Mouse (Mus musculus) ES-Bruce4 (cell line): ENCODE measurements around the gene Rcan1. TPM values are rescaled to one million over a fixed set of nuclear protein-coding genes. Genes with fewer than 3 reads are reported as not detected.

Experiments
- H3K27ac ChIP-seq: 2 replicates; pipeline ENCODE4 v1.5.1; 2012; ENCODE audit warnings: low read length, inconsistent platforms; ENCODE audit not compliant: insufficient read depth
- H3K27me3 ChIP-seq: 2 replicates; pipeline ENCODE4 v1.6.1; 2012; ENCODE audit warnings: mild to moderate bottlenecking, low read length, inconsistent platforms; ENCODE audit not compliant: control insufficient read depth, poor library complexity, insufficient read depth, severe bottlenecking
- H3K36me3 ChIP-seq: 2 replicates; pipeline ENCODE4 v1.6.1; 2012; ENCODE audit warnings: inconsistent platforms, mild to moderate bottlenecking, low read length, moderate library complexity; ENCODE audit not compliant: control insufficient read depth, poor library complexity, insufficient read depth, severe bottlenecking
- H3K4me1 ChIP-seq: one replicate; pipeline ENCODE4 v1.8.1; 2011; ENCODE audit warnings: low read length; ENCODE audit not compliant: control insufficient read depth, insufficient read depth
- H3K4me3 ChIP-seq: 2 replicates; pipeline ENCODE4 v1.5.1; 2011; ENCODE audit warnings: low read depth, mild to moderate bottlenecking, low read length
- H3K9ac ChIP-seq: 2 replicates; pipeline ENCODE4 v1.6.1; 2012; ENCODE audit warnings: low read depth, mild to moderate bottlenecking, inconsistent platforms; ENCODE audit not compliant: poor library complexity, severe bottlenecking
- H3K9me3 ChIP-seq: replicated peaks from 2 replicates; pipeline ENCODE4 v1.6.1; 2012; ENCODE audit warnings: mild to moderate bottlenecking, low read length, inconsistent platforms; ENCODE audit not compliant: control insufficient read depth, poor library complexity, insufficient read depth, severe bottlenecking
- CTCF ChIP-seq: IDR thresholded peaks from one replicate; pipeline ENCODE4 v1.8.1; 2011; ENCODE audit warnings: low read depth, low read length
- EP300 ChIP-seq: IDR thresholded peaks from 2 replicates; pipeline ENCODE4 v1.6.1; 2011; ENCODE audit warnings: low read depth, low read length; ENCODE audit not compliant: insufficient read depth
- POLR2A ChIP-seq: IDR thresholded peaks from one replicate; pipeline ENCODE4 v1.8.1; 2011; ENCODE audit warnings: low read length; ENCODE audit not compliant: insufficient read depth
- polyA plus RNA-seq: library from polyadenylated mRNA; stranded (reverse); fragments of >200 nt; gene quantifications from 2 replicates; pipeline ENCODE4 v1.2.4, GENCODE M21; 2011; ENCODE audit warnings: low read depth; ENCODE audit not compliant: missing spikeins, insufficient read depth, insufficient read length

Rcan1 gene
- polyA plus RNA-seq, 1 experiment = 37.2 TPM

DNA sequence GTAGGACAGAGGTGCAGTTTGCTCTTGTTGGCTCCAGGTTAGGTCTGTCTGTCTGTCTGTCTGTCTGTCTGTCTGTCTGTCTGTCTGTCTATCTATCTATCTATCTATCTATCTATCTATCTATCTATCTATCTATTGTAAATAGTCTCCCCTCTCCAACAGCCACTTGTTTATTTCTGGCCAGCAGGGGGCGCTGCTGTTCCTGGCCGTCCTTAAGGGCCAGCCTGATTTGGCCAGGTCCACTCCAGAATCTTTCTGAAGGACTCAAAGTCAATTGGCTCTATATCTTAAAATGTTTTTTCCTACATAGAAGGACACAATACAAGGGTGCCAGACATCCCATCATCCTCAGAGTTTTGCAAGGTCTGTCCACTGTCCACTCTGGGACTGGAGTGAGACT lies 85.6 kb downstream of the Rcan1 start:
- no peaks in the 10 kb centered on the region for H3K9me3 ChIP-seq
- TF ChIP-seq CTCF (peak; percentile 66), POLR2A (no peak)
- H3K36me3 ChIP-seq = no peaks in the 10 kb centered on the region
- H3K27ac ChIP-seq = no peak overlapping the region
- no peaks in the 10 kb centered on the region for H3K27me3 ChIP-seq
- H3K9ac ChIP-seq = no peak overlapping the region
- H3K4me1 ChIP-seq = no peaks in the 10 kb centered on the region
- H3K4me3 ChIP-seq = no peak overlapping the region

- no peaks in the 10 kb centered on the region for H3K4me1 ChIP-seq
Measured at GRCm38 (mm10) chr16:92383412-92383811, 87.3 kb downstream of the Rcan1 start.

GRCm38 (mm10) chr16:92382508-92382907 lies 88.2 kb downstream of the Rcan1 start:
- Histone ChIP-seq H3K4me3 (no peak overlapping the region), H3K9ac (no peak overlapping the region), H3K36me3 (no peaks in the 10 kb centered on the region), H3K27ac (no peak overlapping the region), H3K27me3 (no peaks in the 10 kb centered on the region), H3K9me3 (no peaks in the 10 kb centered on the region), H3K4me1 (no peaks in the 10 kb centered on the region)
- TF ChIP-seq CTCF (no peak), POLR2A (no peak), EP300 (no peak)

More at GRCm38 (mm10) chr16:92383412-92383811, 87.3 kb downstream of the Rcan1 start:
- Histone ChIP-seq H3K4me3 (no peak overlapping the region), H3K27ac (no peak overlapping the region), H3K9ac (no peak overlapping the region), H3K27me3 (no peaks in the 10 kb centered on the region), H3K36me3 (no peaks in the 10 kb centered on the region), H3K9me3 (no peaks in the 10 kb centered on the region)
- no peak for TF ChIP-seq EP300
- no peak for TF ChIP-seq CTCF
- no peak for TF ChIP-seq POLR2A

DNA sequence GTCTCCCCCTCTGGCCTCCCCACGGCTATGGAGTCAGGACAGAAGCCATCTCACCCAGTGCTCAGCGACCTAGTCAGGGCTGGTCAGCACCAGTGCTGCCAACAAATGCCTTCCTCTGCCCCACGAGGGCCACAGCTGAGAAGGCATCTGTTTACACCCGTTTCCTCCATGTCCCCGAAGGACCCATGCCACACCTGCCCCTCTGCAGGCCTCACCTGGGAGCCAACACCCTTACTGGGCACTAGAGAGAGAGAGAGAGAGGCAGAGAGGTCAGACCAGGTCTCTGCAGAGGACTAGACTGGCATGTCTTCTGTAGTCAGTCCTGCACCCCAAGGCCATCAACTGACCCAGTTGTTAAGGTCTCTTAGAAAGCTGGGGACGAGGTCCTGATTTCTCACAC lies 89.6 kb downstream of the Rcan1 start:
- Histone ChIP-seq H3K9ac (no peak overlapping the region), H3K4me1 (no peaks in the 10 kb centered on the region), H3K27ac (no peak overlapping the region), H3K4me3 (no peak overlapping the region), H3K27me3 (no peaks in the 10 kb centered on the region), H3K9me3 (no peaks in the 10 kb centered on the region), H3K36me3 (no peaks in the 10 kb centered on the region)
- TF ChIP-seq CTCF (no peak), EP300 (no peak), POLR2A (no peak)

DNA sequence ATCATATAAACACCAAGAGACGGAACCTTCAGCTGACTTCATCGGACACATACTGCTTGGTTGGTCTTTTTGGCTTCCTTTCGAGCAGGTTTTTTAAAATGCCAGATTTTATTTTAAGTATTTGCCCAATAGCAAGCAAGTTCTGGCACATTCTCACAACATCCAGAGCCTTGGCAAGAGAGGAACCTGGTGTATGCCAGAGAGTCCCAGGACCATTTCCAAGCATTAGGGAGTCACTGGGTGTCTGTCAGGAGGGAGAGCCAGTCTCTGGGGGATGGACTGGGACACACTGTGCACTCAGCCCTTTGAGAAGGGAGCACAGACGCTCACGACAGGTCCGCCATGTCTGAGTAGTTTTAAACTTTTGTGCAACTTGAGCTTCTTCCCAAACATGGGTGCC lies 93.7 kb downstream of the Rcan1 start:
- H3K27ac ChIP-seq = no peak overlapping the region
- H3K4me1 ChIP-seq = no peaks in the 10 kb centered on the region
- H3K4me3 ChIP-seq = no peak overlapping the region
- no peak for TF ChIP-seq POLR2A
- TF ChIP-seq CTCF = no peak
- no peak for TF ChIP-seq EP300
- H3K9ac ChIP-seq = no peak overlapping the region
- no peaks in the 10 kb centered on the region for H3K36me3 ChIP-seq
- H3K9me3 ChIP-seq = no peaks in the 10 kb centered on the region
- no peaks in the 10 kb centered on the region for H3K27me3 ChIP-seq

- Histone ChIP-seq H3K27me3 (no peaks in the 10 kb centered on the region), H3K4me1 (no peaks in the 10 kb centered on the region), H3K36me3 (no peaks in the 10 kb centered on the region), H3K27ac (no peak overlapping the region), H3K4me3 (no peak overlapping the region), H3K9me3 (no peaks in the 10 kb centered on the region), H3K9ac (no peak overlapping the region)
- TF ChIP-seq EP300 = no peak
- TF ChIP-seq POLR2A = no peak
- TF ChIP-seq CTCF = no peak
Measured at GRCm38 (mm10) chr16:92371623-92372022, 99.0 kb downstream of the Rcan1 start.
